Mouse (Mus musculus) urinary bladder, adult 18-20 months (tissue): ENCODE results near the gene Gabbr2.

Experiments used
- DNase-seq, 2 experiments: peaks; one replicate each; pipeline ENCODE4 v3.0.0; 2022; ENCODE audit warnings: low spot score in 2 of 2, mixed read lengths in 2 of 2

Gabbr2 gene

GRCm38 (mm10) chr4:46823738-46824137 lies 167.9 kb downstream of the Gabbr2 start:
- DNase-seq: no peak

- no peak for DNase-seq
These were observed 170.0 kb downstream of the Gabbr2 start for GRCm38 (mm10) chr4:46821709-46822108.

- no peak for DNase-seq
These were observed 176.7 kb downstream of the Gabbr2 start for GRCm38 (mm10) chr4:46814954-46815353.

- no peak for DNase-seq
These were observed 177.4 kb downstream of the Gabbr2 start for GRCm38 (mm10) chr4:46814236-46814635.

GRCm38 (mm10) chr4:46811165-46811564 lies 180.5 kb downstream of the Gabbr2 start:
- DNase-seq: no peak

- no peak for DNase-seq
These were observed 184.8 kb downstream of the Gabbr2 start for GRCm38 (mm10) chr4:46806876-46807275.

- DNase-seq: no peak
These were observed 185.8 kb downstream of the Gabbr2 start for GRCm38 (mm10) chr4:46805910-46806309.

GRCm38 (mm10) chr4:46802386-46802785 lies 189.3 kb downstream of the Gabbr2 start:
- DNase-seq: no peak

- no peak for DNase-seq
These were observed 191.8 kb downstream of the Gabbr2 start for GRCm38 (mm10) chr4:46799904-46800303.

- DNase-seq: no peak
These were observed 196.0 kb downstream of the Gabbr2 start for GRCm38 (mm10) chr4:46795707-46796106.

- DNase-seq: no peak
These were observed 197.1 kb downstream of the Gabbr2 start for GRCm38 (mm10) chr4:46794583-46794982.

GRCm38 (mm10) chr4:46792280-46793026 lies 199.2 kb downstream of the Gabbr2 start:
- no peak for DNase-seq

- no peak for DNase-seq
These were observed 200.3 kb downstream of the Gabbr2 start for GRCm38 (mm10) chr4:46791268-46791951.

GRCm38 (mm10) chr4:46790609-46791267 lies 200.9 kb downstream of the Gabbr2 start:
- no peak for DNase-seq

GRCm38 (mm10) chr4:46784430-46785049 lies 207.1 kb downstream of the Gabbr2 start:
- no peak for DNase-seq

GRCm38 (mm10) chr4:46781109-46781508 lies 210.6 kb downstream of the Gabbr2 start:
- no peak for DNase-seq

- no peak for DNase-seq
These were observed 215.7 kb downstream of the Gabbr2 start for GRCm38 (mm10) chr4:46775959-46776358.

- peak in 1 of 2 experiments; percentile 12 for DNase-seq
These were observed 217.0 kb downstream of the Gabbr2 start for GRCm38 (mm10) chr4:46774652-46775051.

- no peak for DNase-seq
These were observed 218.4 kb downstream of the Gabbr2 start for GRCm38 (mm10) chr4:46773243-46773642.

- DNase-seq: no peak
These were observed 219.1 kb downstream of the Gabbr2 start for GRCm38 (mm10) chr4:46772591-46772990.

- no peak for DNase-seq
These were observed 220.6 kb downstream of the Gabbr2 start for GRCm38 (mm10) chr4:46771116-46771515.

GRCm38 (mm10) chr4:46770635-46771034 lies 221.0 kb downstream of the Gabbr2 start:
- DNase-seq: no peak
